Mouse (Mus musculus) heart, adult 9 months (tissue): Measurements from ENCODE around the gene Psg18.
"Not testable (repeated sequence)": the region's sequence is repeated elsewhere in the genome, so short reads cannot be mapped to it uniquely, and the experiment has no call there.

ENCODE experiments used
- DNase-seq, 2 experiments: peaks; one replicate each; pipeline ENCODE4 v3.0.0; 2022; ENCODE audit warnings: low spot score in 2 of 2

Psg18 gene

DNA sequence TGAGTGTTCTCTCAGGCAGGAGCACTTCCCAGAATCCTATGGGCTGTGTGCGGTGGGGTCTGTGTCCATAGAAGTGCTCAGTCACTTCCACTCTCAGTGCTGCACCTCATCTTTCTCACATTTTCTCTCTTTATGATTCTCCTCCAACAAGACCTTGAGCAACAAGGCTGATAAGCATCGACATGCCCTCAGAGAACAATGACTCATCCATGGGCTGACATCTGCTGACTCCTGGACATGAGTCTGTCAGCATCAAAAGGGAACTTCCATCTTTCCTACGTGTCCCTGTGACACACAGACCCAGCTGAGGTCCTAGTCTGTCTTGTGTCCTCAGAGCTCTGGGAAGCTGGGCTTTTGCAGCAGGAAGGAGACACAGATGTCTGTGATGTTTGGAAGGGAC is at the start of gene Psg18:
Psg18 (minus strand) TSS at position 101 of the 400 bp plus-strand sequence.
- not testable (repeated sequence) for DNase-seq

DNA sequence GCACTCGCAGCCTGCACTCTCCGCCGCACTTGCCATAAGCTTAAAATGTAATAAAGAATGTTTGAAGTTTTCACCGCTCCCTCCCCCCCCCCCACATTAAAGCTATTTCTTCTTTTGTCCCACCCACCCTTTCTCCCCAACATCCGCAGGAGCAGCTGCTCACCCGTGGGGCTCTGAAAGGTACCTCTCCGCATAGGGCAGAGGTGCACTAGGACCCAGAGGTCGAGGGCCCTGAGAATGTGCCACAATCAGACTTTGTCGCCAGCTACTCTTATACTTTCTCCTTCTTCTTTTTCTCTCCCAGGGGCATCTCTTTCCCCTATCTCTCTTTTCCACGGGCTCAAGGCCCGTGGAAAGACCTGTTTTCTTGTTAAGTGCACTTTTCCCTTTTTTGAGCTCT is 48.6 kb upstream of the Psg18 start:
- no peak for DNase-seq

DNA sequence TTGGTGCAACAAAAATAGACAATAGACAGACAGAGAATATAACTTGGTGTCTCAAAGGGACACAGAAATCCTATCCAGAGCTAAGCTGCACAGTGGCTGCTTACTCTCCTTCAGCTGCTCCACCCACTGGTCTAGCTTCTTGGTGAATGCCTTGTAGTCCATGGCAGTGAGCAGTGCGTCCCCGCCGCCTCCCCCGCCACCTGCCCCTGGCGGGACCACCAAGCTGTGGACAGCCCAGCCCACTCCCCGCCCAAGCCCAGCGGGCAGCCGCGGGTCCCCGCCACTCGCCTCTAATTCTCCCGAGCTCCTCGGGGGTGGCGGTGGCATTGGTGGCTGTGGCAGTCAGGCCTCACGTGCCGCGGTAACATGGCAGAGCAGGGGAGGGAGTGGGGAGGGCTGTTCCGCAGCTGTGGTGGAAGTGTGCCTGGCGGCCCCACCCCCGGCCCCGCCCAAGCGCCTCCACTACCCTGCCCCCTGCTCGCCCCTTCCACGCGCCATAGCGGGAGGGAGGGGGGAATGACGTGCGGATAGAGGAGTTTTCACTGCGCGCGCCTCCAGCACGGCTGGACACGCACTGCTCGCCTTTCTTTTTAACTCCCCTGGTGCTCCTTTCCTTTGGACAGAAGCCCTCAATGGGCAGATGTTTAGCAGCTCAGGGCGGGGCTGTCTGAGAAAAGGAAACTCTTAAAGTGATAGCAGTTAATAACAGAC is 47.9 kb upstream of the Psg18 start:
- DNase-seq: no peak

DNA sequence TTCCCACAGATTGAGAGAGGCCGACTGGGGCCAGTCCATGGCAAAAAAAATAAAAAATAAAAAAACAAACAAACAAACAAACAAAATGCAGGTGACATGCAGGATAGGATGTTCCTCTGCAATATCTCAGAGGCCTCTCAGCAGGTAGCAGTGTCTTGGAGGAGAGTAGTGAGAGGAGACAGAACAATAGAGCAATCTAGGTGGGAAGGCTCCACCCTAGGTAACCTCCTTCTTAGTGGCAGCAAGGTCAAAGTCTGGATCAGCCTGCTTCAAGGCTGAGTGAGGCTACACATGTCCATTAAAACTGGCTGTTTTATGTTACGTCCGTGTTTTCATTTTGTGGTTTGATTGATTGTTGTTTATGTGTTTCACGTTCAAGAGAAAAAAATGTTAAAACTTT is 36.7 kb upstream of the Psg18 start:
- DNase-seq: not testable (repeated sequence)

DNA sequence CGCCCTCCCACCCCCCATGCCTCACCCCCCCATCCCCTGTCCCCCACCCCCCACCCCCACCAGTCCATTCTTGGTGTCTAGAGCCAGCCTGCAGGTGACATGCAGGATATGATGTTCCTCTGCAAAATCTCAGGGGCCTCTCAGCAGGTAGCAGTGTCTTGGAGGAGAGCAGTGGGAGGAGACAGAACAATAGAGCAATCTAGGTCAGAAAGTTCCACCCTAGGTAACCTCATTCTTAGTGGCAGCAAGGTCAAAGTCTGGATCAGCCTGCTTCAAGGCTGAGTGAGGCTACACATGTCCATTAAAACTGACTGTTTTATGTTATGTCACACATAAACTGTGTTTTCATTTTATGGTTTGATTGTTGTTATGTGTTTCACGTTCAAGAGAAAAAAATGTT is 23.5 kb upstream of the Psg18 start:
- no peak for DNase-seq

DNA sequence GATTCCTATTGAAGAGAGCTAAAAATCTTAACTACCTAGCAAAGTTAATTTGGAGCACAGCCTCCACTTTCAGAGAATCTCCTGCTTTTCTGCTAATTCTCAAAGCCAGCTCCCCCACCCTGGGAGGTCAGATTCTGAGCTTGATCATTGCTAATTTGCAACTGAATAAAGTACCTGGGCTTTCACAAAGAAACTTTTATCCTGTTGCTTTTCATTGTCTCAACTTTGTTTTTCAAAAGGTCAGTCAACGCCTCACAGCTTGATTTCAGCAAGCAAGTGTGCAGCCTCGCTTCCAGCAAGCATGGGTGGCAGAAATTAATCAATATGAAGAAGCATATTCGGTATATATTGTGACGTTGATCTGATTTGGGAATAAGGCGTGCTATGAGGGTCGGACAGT is 19.4 kb downstream of the Psg18 start:
- DNase-seq: not testable (repeated sequence)
